Mouse (Mus musculus): Measurements from ENCODE around the gene Cabp4. TPM values are rescaled to one million over a fixed set of nuclear protein-coding genes. Genes with fewer than 3 reads are reported as not detected.

The Cabp4 gene
- polyA plus RNA-seq, 1 experiment from 2014 or later = 0.13 TPM

DNA sequence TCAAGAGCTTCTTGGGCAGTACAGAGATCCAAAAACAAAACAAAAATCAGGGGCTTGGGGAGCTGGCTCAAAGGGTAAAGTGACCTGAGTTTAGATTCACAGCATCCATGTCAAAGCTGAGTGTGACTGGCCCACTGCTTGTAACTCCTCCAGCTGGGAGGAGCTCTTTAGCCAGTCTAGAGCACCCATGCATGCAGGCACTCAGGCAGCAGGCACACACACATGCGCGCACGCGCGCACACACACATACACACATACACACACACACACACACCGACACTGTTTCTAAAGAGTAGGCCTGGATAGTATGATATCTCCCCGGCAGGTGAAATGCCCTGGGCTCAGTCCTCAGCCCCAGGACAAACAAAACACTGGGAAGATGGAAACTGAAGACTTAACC is 26.8 kb downstream of the Cabp4 start:
- H3K4me3 ChIP-seq = no peak overlapping the region
- H3K4me2 ChIP-seq = no peak overlapping the region
- no peak overlapping the region for H3K9ac ChIP-seq
- WGBS = 96% methylated on average over 7 of the region's 7 CpGs
- H3K27me3 ChIP-seq = no peaks in the 10 kb centered on the region
- peaks cover 61% of the 10 kb centered on the region for H3K36me3 ChIP-seq (ENCODE audit: poor library complexity, severe bottlenecking)
- peaks cover 10% of the 10 kb centered on the region for H3K4me1 ChIP-seq
- no peak for ATAC-seq
- H3K27ac ChIP-seq = no peak overlapping the region
- no peaks in the 10 kb centered on the region for H3K9me3 ChIP-seq (replicated peaks)

DNA sequence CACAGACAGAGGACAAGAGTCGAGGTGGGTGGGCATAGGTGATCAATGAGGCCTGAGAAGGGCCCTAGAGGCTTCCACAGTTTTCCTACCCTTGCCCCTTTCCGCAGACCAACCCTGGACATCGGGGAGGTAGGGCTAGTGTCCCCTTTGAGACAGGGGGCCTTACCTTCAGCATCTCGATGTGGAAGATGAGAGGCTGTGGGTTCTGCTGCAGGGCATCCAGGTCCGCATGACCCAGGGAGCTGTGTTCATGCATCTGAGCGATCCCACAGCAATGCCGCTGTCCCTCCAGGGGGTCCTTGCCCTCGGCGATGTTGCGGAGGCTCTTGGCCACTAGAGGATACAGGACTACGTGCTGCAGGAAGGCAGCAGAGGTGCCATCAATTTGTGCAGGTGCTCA is 28.0 kb downstream of the Cabp4 start:
- Histone ChIP-seq H3K4me2 (no peak overlapping the region), H3K27me3 (no peaks in the 10 kb centered on the region), H3K36me3 (ENCODE audit: poor library complexity, severe bottlenecking) (peaks cover 73% of the 10 kb centered on the region), H3K9ac (no peak overlapping the region), H3K27ac (no peak overlapping the region), H3K4me1 (peaks cover 8% of the 10 kb centered on the region), H3K9me3 (replicated peaks) (no peaks in the 10 kb centered on the region), H3K4me3 (no peak overlapping the region)
- ATAC-seq = no peak
- 84% methylated on average over 11 of the region's 11 CpGs for WGBS

DNA sequence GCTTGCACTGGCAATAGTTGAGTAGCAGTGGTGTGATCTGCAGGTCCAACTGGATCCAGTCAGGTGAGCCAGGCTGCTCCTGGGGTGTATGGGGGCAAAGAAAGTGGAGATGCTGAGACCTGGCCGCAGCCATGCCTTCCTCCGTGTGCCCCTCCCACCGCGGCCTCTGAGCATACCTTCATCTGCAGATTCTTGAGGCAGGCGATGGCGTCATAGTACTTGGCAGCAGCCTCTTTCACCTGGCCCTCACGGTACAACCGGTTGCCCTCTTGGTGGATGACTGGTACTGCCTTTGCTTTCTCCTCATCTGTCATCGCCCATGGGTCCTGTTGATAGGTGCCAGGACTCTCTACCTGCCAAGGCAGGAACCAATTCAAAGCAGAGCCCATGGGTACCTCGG is 28.7 kb downstream of the Cabp4 start:
- H3K27me3 ChIP-seq = no peaks in the 10 kb centered on the region
- WGBS = 96% methylated on average over 10 of the region's 10 CpGs
- no peak overlapping the region for H3K4me3 ChIP-seq
- no peaks in the 10 kb centered on the region for H3K9me3 ChIP-seq (replicated peaks)
- ATAC-seq = no peak
- peaks cover 2% of the 10 kb centered on the region; the same call in 1 of the 2 replicates for H3K4me1 ChIP-seq
- no peak overlapping the region for H3K4me2 ChIP-seq
- H3K9ac ChIP-seq = no peak overlapping the region; the same call in 1 of the 2 replicates
- peaks cover 78% of the 10 kb centered on the region for H3K36me3 ChIP-seq (ENCODE audit: poor library complexity, severe bottlenecking)
- no peak overlapping the region for H3K27ac ChIP-seq

DNA sequence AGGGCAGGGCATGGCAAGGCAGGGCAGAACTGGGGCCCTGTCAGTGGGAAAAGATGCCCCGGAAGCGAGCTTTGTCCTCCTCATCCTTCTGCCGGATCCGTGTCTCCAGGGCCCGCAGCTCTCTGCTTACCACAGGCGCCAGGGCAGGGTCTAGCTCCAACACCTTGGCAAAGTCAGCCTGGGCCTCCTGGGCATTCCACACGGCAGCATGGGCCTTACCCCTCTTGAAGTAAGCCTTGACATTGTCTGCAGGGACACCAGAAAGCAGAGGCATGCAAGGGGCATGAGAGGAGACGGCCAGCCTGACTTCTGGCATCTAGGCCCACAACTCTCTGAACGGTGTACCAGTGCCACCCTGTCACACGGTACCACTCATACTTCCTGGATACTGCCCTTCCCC is 29.3 kb downstream of the Cabp4 start:
- Histone ChIP-seq H3K4me3 (no peak overlapping the region), H3K36me3 (ENCODE audit: poor library complexity, severe bottlenecking) (peaks cover 80% of the 10 kb centered on the region), H3K4me1 (no peaks in the 10 kb centered on the region; the same call in 1 of the 2 replicates), H3K27me3 (no peaks in the 10 kb centered on the region), H3K9ac (no peak overlapping the region), H3K4me2 (no peak overlapping the region), H3K9me3 (replicated peaks) (no peaks in the 10 kb centered on the region), H3K27ac (no peak overlapping the region)
- WGBS = 94% methylated on average over 10 of the region's 10 CpGs
- no peak for ATAC-seq

DNA sequence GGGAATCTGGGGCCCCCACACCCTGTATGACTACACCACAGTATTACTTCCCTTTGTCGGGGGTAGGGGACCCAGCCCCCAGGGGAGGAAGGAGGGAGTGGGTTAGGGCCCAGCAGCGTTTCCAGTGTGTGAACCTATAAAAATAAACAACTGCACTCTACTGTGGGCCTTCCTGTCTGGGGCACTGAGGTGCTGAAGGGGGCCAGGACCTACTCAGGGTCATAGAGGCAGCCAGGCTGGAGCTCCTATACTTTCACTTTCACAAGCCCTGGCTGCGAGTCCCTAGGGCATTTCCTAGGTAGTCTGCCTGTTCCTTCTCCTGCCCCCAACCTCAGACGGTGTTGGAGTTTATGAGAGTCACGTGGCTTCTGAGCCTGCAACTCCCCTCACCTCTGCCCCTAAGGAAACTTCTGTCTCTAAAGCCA is 30.0 kb downstream of the Cabp4 start:
- ATAC-seq = no peak
- no peak overlapping the region for H3K27ac ChIP-seq
- H3K36me3 ChIP-seq (ENCODE audit: poor library complexity, severe bottlenecking) = peaks cover 87% of the 10 kb centered on the region
- H3K4me2 ChIP-seq = no peak overlapping the region
- H3K9me3 ChIP-seq (replicated peaks) = no peaks in the 10 kb centered on the region
- WGBS = 76% methylated on average over 5 of the region's 5 CpGs
- H3K4me3 ChIP-seq = no peak overlapping the region
- no peaks in the 10 kb centered on the region; the same call in 1 of the 2 replicates for H3K4me1 ChIP-seq
- no peak overlapping the region for H3K9ac ChIP-seq
- no peaks in the 10 kb centered on the region for H3K27me3 ChIP-seq

DNA sequence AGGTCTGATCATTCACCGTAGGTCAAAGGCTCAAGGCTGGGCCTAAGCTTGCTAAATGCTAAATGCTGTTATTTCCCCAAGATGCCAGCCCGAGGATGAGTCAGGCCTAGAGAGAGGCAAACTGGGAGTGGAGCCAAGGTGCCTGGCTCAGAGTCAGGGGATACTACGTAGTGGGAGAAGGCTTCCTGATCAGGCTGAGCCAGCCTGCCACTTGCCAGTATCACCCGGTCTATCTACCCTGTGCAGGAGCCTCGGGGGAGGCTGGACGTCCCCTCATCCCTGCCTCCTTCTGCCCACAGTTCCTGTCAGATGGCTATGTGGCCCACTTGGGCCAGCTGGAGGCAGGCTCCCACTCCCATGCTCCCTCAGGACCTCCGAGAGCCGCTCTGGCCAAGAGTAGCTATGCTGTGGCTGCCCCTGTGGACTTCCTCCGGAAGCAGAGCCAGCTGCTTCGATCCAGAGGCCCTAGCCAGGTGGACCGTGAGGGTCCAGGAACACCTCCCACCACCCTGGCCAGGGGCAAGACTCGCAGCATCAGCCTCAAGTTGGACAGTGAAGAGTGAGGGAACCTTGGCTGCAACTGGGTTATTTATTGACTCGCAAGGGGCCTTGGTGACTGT is 30.5 kb downstream of the Cabp4 start:
- Histone ChIP-seq H3K9me3 (replicated peaks) (no peaks in the 10 kb centered on the region), H3K4me1 (no peaks in the 10 kb centered on the region; the same call in 1 of the 2 replicates), H3K9ac (no peak overlapping the region), H3K27me3 (no peaks in the 10 kb centered on the region), H3K27ac (no peak overlapping the region), H3K36me3 (ENCODE audit: poor library complexity, severe bottlenecking) (peaks cover 87% of the 10 kb centered on the region), H3K4me3 (no peak overlapping the region), H3K4me2 (no peak overlapping the region)
- no peak for ATAC-seq
- WGBS = 83% methylated on average over 13 of the region's 13 CpGs

DNA sequence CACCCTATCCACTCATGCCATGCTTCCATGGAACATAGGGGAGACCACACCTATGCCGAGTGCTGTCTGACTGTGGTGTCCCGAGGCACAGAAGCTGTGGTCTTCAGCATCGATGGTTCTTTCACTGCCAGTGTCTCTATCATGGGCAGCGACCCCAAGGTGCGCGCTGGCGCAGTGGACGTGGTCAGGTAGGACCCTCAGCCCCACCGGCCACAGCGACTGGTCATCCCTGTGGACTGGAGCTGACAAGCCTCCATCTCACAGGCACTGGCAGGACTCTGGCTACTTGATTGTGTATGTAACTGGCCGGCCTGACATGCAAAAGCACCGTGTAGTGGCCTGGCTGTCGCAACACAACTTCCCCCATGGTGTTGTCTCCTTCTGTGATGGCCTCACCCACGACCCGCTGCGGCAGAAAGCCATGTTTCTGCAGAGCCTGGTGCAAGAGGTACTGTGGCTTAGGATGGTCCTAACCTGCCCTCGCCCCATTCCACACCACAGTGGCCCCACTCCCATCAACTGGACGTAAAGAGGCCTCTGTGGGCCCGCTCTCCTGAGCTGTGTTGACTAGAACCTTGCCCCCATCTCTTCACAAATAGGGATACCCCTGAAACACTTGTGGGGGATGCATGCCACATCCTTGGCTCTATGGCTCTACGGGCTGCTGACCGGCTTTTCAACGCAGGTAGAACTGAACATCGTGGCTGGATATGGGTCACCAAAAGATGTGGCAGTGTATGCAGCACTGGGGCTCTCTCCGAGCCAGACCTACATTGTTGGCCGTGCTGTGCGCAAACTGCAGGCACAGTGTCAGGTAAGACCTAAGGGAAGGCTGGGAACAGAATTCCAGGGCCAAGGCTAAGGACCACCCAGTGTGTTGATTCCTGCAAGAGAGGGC is 31.5 kb downstream of the Cabp4 start:
- H3K9ac ChIP-seq = no peak overlapping the region
- no peaks in the 10 kb centered on the region for H3K9me3 ChIP-seq (replicated peaks)
- no peaks in the 10 kb centered on the region for H3K27me3 ChIP-seq
- no peak overlapping the region for H3K4me3 ChIP-seq
- no peak overlapping the region for H3K27ac ChIP-seq
- WGBS = 97% methylated on average over 26 of the region's 26 CpGs
- ATAC-seq = no peak
- peaks cover 78% of the 10 kb centered on the region for H3K36me3 ChIP-seq (ENCODE audit: poor library complexity, severe bottlenecking)
- H3K4me2 ChIP-seq = no peak overlapping the region
- H3K4me1 ChIP-seq = no peaks in the 10 kb centered on the region; the same call in 1 of the 2 replicates

DNA sequence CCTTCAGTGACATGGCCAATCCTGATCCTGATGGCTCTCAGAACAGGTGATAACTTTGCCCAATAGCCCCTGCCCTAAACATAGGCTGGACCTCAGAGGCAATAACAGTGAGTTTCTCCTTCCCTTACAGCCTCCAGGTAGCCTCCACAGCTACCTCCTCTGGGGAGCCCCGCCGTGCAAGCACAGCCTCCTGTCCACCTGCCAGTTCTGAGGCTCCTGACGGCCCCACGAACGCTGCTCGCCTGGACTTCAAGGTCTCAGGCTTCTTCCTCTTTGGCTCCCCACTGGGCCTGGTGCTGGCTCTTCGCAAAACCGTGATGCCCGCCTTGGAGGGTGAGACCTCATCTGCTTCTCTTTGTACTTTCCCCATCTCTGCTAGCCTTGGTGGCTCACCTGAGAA is 35.3 kb downstream of the Cabp4 start:
- Histone ChIP-seq H3K9me3 (replicated peaks) (no peaks in the 10 kb centered on the region), H3K27me3 (no peaks in the 10 kb centered on the region), H3K36me3 (ENCODE audit: poor library complexity, severe bottlenecking) (peaks cover 55% of the 10 kb centered on the region), H3K4me1 (no peaks in the 10 kb centered on the region; the same call in 1 of the 2 replicates), H3K27ac (no peak overlapping the region), H3K4me3 (no peak overlapping the region), H3K9ac (no peak overlapping the region), H3K4me2 (no peak overlapping the region)
- no peak for ATAC-seq
- WGBS = 93% methylated on average over 9 of the region's 9 CpGs

DNA sequence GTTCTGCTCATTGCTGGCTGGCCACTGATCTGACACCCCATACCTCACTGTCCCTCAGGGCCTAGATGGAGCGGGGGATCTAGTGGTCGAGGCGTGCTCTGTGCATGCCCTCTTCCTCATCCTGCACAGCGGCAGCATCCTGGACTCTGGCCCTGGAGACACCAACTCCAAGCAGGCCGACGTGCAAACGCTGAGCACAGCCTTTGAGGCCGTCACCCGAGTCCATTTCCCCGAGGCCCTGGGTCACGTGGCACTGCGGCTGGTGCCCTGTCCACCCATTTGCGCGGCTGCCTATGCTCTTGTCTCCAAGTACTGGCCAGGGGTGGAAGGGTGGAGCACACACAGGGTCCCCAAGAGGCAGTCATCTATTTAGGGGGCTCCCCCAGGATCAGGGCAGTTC is 37.2 kb downstream of the Cabp4 start:
- H3K4me3 ChIP-seq = no peak overlapping the region
- H3K36me3 ChIP-seq (ENCODE audit: poor library complexity, severe bottlenecking) = peaks cover 36% of the 10 kb centered on the region
- H3K9me3 ChIP-seq (replicated peaks) = no peaks in the 10 kb centered on the region
- peaks cover 10% of the 10 kb centered on the region for H3K27me3 ChIP-seq
- 92% methylated on average over 14 of the region's 14 CpGs for whole genome bisulfite sequencing
- peaks cover 5% of the 10 kb centered on the region for H3K4me1 ChIP-seq
- no peak for ATAC-seq
- no peak overlapping the region for H3K27ac ChIP-seq
- no peak overlapping the region for H3K9ac ChIP-seq
- H3K4me2 ChIP-seq = no peak overlapping the region

DNA sequence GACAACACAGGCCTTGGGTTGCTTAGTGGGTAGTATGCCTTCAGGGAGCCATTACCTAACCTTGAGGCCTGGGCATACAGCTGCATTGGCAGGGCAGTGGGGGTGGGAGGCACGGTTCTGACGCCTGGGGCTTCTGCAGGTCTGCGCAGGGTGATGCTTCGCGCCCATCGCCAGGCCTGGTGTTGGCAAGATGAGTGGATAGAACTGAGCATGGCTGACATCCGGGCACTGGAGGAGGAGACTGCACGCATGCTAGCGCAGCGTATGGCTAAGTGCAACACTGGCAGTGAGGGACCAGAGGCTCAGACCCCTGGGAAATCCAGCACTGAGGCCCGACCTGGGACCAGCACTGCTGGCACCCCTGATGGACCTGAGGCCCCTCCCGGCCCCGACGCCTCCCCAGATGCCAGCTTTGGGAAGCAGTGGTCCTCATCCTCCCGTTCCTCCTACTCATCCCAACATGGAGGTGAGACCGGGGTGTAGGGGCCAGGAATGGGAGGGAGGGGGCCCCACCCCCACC is 39.1 kb downstream of the Cabp4 start:
- peaks cover 24% of the 10 kb centered on the region for H3K4me1 ChIP-seq
- no peaks in the 10 kb centered on the region for H3K9me3 ChIP-seq (replicated peaks)
- 92% methylated on average over 16 of the region's 16 CpGs for WGBS
- H3K4me2 ChIP-seq = no peak overlapping the region
- H3K36me3 ChIP-seq (ENCODE audit: poor library complexity, severe bottlenecking) = peaks cover 22% of the 10 kb centered on the region; the same call in 1 of the 2 replicates
- peaks cover 28% of the 10 kb centered on the region for H3K27me3 ChIP-seq
- no peak overlapping the region for H3K9ac ChIP-seq
- ATAC-seq = no peak
- H3K4me3 ChIP-seq = no peak overlapping the region
- H3K27ac ChIP-seq = no peak overlapping the region

DNA sequence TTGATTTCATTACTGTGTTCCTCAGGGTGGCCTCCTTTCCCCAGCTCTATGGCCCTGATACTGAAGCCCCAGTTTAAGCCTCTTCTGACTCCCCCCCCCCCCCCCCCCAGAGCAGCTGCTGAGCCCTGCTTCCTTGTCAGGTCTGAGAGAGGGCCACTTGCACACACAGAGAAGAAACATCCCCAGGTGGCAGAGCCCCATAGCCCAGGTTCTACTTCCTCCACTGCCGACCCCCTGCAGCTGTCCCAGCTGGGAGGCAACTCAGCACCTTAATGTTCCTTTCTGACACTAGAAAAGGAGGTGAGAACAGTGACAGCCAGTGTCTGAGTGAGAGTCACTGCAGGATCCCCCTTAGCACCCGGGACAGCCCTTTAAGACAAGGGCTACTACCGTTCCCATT is 40.0 kb downstream of the Cabp4 start:
- Histone ChIP-seq H3K4me1 (peaks cover 33% of the 10 kb centered on the region), H3K9ac (no peak overlapping the region), H3K9me3 (replicated peaks) (no peaks in the 10 kb centered on the region), H3K4me2 (no peak overlapping the region), H3K27me3 (peaks cover 32% of the 10 kb centered on the region), H3K4me3 (no peak overlapping the region), H3K27ac (no peak overlapping the region), H3K36me3 (ENCODE audit: poor library complexity, severe bottlenecking) (peaks cover 13% of the 10 kb centered on the region; the same call in 1 of the 2 replicates)
- no peak for ATAC-seq
- 92% methylated on average over 3 of the region's 3 CpGs for WGBS

DNA sequence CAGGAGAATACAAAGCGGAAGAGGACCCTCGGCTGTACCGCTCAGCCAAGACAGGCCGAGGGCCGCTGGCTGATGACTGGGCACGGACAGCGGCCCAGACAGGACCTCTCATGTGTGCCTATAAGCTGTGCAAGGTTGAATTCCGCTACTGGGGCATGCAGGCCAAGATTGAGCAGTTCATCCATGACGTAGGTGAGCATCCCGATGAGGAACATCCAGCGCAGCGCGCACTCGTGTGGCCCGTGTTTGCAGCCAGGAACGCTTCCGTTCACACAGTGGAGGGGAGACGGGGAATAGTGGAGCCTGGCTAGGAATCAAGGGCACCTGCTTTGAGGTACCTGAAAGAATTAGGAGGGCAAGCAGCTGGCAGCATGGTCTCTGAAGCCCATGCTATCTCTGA is 40.5 kb downstream of the Cabp4 start:
- H3K27me3 ChIP-seq = peaks cover 32% of the 10 kb centered on the region
- no peak for ATAC-seq
- no peak overlapping the region for H3K27ac ChIP-seq
- peaks cover 13% of the 10 kb centered on the region; the same call in 1 of the 2 replicates for H3K36me3 ChIP-seq (ENCODE audit: poor library complexity, severe bottlenecking)
- H3K9ac ChIP-seq = no peak overlapping the region
- peaks cover 38% of the 10 kb centered on the region for H3K4me1 ChIP-seq
- no peak overlapping the region for H3K4me2 ChIP-seq
- WGBS = 94% methylated on average over 18 of the region's 18 CpGs
- H3K4me3 ChIP-seq = no peak overlapping the region
- H3K9me3 ChIP-seq (replicated peaks) = no peaks in the 10 kb centered on the region
